Mouse (Mus musculus) left cerebral cortex, adult 11 months (tissue): Measurements from ENCODE around the gene Tmem141.

Experiments used
- DNase-seq: peaks from one replicate; pipeline ENCODE4 v3.0.0; 2022; ENCODE audit warnings: low spot score

The Tmem141 gene

DNA sequence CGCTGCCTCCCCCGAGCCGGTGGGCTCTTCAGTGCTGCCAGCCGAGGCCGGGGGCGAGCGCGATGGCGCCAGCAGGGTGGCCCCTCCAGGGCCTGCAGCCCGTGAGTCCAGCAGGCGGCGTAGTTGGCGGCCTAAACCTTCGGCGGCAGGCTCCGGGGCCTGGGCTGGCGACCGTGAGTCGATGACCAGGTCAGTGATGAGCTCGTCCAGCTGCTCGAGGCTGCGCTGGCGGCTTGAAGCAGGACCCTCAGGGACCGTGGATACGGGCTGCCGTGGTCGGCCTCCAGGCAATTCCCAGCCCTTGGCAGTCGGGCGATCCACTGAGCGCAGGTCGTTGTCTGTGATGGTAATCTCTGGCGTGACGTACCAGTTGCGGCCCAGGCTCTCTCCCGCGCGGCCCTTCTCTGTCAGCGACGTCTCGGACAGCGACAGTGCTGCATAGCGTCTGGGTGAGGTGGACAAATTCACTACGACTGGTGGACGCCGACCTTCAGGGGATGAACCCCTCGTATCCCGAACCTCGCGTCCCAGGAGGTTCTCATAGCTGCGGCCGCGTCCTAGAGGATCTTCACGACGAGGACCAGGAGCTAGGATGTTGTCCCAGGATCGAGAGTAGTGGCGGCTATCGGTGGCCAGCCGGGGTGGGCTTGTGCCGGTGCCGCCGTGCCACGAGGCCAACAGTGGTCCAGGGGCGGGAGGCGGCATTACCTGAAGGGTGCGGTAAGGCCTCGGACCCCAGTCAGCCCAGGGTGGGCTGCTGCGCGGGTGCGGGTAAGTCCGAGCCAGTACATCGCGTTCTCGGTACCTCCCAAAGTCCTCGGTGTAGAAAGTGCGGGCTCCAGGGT, 43.6 kb downstream of the Tmem141 start:
- no peak for DNase-seq

DNA sequence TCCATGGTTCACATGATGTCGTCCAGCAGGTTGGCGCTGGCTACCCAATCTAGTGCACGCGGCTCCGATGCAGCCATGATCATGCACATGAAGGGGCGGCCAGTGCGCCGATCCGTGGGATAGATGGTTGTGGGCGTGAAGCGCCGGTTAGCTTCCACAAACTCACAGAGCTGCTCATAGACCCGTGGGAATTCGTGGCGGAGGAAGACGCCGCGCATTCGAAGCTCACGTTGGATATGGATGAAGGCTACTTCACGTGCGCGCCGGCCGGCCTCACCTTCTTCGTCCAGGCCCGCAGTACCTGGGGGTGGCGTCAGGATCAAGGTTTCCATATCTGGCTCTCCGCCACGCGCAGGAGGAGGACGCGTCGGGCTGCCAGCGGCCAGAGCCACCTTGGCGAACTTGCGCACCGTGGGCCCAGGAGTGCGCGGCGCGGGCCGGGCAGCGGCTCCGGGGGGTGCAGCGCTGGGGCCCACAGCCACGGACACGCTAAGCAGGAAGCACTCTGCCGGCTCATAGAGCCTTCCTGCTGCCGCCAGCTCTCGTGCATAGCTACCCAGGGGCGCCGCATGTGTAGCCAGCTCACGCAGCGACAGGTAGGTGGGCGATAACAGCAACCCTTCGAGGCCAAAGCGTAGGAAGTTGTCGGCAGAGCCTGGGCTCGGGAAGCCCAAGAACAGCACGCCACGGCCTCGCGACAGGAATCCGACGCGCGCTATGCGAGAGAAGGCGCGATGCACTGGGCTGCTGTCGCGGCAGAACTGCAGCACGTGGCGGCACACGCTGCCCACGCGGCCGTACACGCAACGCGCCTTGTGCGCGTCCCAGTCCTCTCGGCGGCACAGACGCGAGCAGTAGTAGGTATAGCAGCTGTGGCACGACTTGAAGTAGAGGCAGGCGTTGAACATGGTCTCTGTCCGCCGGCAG, 44.6 kb downstream of the Tmem141 start:
- DNase-seq, result no peak

DNA sequence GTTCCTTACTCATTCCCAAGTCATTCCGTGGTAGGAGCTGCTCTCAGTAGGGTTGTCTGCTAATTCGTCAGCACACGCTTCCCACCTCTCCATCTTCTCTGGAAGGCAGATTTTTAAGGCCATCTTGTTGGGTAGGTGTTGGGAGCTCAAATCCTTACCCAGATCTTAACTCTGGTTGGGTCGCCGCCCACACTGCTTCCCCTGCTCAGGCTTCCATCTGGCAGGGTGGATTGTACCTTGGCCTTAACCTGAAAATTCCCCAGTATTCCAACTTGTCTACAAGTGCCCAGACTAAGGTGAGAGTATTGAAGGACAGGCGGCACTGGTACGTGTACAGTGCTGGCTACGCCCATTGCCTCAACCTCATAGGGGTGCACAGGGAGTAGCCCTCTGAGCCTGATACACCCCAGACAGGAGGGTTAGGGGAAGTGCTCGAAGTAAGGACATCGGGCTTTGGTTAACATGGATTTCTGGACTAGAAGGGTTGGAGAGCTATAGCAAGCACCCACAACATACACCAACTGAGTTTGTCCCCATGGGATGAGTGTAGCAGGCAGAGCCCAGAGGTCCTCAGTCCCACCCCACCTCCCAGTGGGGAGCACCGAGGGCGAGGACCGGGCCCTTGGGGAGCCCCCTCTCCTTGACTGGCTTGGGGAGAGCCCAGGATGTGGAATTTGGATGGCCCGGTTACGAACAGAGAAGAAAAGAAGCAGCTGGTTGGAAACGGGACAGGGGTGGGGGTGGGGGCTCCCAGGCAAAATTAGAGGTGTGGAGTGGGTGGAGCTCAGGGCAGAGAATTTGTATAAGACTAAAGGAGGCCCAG, 45.6 kb downstream of the Tmem141 start:
- DNase-seq, result no peak

DNA sequence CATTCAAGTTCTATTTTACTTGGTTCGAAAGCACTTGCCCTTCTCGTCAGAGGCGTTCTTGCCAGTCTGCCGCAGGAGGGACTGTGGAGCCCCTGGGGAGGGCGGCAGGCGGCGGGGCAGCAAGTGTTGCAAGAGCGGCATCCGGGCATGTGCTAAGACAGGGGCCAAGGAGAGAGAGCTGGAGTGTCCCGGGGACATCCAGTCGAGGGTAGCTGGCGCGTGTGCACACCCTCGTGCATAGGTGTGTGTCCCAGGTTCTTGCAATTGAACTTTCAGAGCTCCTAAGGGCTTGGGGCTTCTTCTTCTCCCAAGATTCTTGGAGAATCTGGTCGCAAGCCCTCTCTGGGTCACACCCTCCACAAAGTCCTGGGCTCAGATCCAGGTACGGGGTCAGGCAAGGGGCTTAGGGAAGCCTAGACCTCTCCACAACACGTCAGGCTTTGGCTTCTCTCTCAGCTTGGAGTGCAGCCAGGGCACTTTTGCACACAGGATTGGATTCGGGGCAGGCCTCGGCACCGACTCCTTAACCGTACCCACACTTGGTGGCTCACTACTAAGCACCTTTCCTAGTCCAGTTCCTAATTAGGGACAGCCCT, 46.3 kb downstream of the Tmem141 start:
- no peak for DNase-seq

DNA sequence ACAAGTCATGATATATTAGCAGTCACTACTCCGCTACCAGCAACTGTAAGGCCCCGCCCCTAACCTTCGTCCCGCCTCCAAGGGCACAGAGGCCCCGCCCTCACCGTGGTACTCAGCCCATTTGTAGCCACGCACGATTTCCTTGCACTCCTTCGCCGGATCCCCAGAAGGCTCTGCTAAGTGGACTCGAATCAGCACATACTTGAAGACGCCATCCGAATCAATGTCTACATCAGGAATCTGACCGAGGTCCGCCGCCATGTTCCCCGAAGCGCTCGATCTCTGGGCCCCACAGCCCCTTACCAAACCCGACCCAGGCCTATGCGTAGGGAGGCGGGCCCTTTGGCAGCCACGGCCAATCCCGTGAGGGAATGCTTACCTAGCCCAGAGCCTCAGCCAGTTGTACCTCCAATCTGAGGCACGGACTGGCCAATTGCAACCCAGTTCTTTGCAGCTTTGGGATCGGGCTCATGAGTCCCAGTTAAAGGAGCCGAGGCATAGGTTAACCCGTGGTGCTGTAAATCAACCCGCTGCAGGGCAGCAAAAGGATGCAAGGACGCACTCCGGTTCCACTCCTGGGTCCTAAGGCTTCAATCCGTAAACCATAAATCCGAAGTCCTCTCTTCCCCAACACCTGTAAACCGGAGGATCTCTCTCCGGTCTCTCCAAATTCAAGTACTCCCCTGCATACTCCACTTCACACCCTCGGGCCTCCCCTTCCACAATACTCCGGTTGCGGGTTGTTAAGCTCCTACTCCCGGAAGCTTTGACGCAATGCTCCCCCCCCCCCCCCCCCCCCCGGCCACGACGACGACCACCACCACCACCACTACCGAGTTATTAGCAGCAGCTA, 47.0 kb downstream of the Tmem141 start, which contains the start of the genes Mamdc4 and Phpt1:
Mamdc4 (minus strand) TSS at position 267 of the 853 bp plus-strand sequence.
Phpt1 (minus strand) TSS at position 646 of the 853 bp plus-strand sequence.
- DNase-seq, result peak; percentile 96

DNA sequence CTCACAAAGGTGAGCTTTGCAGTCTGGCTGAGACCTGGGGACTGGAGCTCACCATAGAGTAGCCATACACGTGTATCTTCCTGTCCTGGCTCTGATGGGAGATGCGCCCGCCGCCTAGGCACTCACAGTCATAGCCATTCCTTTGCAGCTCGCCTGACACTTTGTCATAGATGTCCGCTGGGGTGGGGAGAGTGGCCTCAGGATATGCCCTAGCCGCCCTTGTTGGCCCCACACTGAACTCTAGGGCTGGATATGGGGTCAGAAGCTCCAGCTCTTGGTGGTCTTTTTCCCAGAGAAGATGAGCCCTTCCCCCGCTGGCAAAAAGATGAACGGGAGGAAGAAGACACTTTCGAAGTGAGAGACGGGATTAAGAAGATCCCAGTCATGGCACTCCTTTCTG, 47.7 kb downstream of the Tmem141 start:
- no peak for DNase-seq

DNA sequence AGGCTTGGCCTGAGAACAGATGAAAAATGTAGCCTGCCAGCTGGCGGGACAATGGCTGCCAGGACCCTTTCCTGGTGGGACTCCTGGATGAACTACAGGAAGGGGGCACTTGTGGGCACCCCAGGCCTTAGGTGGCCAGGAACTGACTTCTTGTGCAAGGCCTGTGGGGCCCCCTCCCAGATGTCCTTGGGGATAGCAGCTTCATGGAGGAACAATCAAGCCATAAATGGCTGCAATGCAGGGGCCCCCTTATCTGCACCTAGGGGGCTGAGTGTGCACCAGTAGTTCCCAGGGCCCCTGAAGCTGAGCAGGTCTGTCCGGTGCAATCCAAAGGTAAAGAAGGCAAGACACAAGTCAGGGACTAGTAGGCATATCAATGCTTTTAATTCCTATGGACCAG, 48.7 kb downstream of the Tmem141 start:
- no peak for DNase-seq

DNA sequence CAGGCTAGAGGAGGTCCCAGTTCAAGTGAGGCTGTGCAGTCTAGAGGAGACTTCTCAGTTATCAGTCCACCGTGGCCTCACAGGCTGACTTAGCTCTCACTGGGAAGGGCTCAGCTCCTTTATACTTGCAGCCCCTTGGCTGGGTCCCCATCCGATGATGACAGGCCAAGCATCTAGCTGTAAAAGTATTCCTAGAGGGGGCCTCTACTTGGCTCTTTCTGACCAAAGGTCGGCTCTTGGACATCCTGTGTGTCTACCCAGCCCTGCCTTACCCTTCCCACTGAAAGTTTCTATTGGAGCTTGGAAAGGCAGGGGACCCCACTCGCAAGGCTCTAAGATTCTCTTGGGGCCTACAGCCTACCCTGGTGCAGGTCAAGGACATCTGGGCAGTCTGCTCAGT, 50.6 kb downstream of the Tmem141 start:
- DNase-seq, result no peak
